Mouse (Mus musculus): ENCODE results near the gene Pnp2.
"Not testable (repeated sequence)": the region's sequence is repeated elsewhere in the genome, so short reads cannot be mapped to it uniquely, and the experiment has no call there.

The Pnp2 gene

DNA sequence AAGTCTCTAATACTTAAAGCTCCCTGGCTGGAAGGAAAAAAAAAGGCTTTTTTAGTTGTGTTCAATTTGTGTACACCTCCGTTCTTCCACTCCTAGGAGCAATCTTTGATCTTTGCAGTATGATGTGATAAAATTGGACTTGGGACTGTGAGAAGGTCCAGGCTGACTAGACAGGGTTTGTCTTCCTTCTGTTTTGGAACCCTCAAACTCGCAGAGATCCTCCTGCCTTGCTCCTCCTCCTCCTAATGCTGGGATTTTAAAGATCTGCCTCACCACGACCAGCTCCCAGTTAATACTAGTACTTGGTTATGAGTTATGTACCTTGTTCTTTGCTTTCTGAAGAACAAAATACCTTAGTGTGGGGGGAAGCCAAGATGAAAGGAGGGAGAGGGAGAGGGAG, 10.3 kb upstream of the Pnp2 start:
- in situ Hi-C loops (cut with MboI, MseI): loop anchor here in 1 of 2 experiments (25.0 kb wide), 1 partner anchor 133 kb away; the partner anchor contains the start of genes Ccnb1ip1 and Parp2

- in situ Hi-C loops (cut with MboI, MseI): no loop called here
These were observed 305 bp upstream of the Pnp2 start for GRCm38 (mm10) chr14:50955487-50955886.

DNA sequence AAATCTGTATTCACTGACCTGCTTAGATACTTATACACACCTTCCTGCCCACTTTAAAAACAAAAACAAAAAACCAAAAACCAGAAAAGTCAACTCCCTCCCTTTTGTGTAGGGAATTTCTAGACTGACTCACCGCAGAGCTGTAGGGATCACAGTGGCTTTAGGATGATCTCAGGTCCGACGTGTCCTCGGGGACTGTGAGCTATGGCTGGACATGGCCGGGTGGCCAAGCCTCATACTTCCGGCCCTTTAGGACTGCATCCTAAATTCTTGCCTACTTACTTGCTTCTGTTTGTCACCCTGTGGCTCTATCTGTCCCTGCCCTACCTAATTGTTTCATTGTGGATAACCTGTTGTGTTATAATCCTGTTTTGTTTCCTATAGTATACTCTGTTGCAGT, 932 bp downstream of the Pnp2 start:
- in situ Hi-C loops (cut with MboI, MseI): not testable (repeated sequence)

DNA sequence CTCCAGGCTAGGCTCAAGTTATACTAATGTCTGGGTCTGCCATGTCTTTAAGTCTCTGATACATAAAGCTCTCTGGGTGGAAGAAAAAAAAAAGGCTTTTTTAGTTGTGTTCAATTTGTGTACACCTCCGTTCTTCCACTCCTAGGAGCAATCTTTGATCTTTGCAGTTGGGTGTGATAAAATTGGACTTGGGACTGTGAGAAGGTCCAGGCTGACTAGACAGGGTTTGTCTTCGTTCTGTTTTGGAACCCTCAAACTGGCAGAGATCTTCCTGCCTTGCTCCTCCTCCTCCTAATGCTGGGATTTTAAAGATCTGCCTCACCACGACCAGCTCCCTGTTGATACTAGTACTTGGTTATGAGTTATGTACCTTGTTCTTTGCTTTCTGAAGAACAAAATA, 1.4 kb downstream of the Pnp2 start:
- in situ Hi-C loops (cut with MboI, MseI): not testable (repeated sequence)

GRCm38 (mm10) chr14:50958289-50958995, 2.6 kb downstream of the Pnp2 start:
- in situ Hi-C loops (cut with MboI, MseI): not testable (repeated sequence)

DNA sequence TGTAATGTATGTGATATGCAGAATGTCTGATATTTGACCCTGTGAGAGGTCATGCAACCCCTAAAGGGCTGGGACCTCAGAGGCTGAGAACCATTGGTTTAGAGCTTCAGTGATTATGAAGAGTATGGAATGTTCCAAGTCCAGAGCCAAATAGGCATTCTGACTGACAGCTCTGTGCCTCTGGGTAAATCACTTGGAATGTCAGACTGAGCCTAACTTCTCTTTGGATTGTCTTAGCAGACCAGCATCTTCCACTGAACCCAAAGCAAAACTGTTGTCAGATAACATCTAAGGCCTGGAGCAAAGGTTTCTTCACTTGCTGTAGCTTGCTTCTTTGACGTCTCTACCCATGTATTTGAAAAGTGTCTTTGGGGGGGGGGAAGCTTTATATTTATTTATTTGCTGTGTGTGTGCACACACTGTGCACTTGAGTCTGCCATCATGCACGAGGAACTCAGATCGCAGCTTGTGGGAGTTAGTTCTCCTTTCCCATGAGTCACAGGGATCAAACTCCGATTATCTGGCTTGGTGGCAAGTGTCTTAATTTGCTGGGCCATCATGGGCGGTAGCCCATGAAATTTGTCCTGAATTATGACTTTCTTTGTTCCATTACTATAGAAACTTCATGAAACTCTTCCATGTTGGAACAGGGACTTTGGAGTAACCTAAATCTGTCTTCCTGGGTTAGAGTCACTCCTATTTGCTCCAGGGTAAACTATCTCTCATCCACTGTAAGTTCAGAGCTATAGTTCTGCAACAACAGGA, 12.6 kb downstream of the Pnp2 start:
- in situ Hi-C loops (cut with MboI, MseI): no loop called here

DNA sequence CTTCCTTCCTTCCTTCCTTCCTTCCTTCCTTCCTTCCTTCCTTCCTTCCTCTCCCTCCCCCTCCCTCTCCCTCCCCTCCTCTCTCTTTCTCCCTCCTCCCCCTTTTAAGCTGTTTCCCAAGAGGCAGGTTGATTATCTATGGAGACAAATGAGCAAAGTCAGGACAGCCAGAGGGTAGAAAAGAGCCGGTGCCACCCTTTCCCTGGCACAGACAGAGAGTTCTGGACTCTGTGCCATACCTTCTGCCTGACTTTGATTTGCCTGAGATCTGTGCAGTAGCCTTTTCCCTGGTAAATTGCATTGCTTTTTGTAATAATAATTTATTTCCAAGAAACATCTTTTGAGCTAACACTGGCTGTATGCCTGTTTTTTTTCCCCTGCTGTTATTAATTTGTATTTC, 13.2 kb downstream of the Pnp2 start:
- in situ Hi-C loops (cut with MboI, MseI): no loop called here

DNA sequence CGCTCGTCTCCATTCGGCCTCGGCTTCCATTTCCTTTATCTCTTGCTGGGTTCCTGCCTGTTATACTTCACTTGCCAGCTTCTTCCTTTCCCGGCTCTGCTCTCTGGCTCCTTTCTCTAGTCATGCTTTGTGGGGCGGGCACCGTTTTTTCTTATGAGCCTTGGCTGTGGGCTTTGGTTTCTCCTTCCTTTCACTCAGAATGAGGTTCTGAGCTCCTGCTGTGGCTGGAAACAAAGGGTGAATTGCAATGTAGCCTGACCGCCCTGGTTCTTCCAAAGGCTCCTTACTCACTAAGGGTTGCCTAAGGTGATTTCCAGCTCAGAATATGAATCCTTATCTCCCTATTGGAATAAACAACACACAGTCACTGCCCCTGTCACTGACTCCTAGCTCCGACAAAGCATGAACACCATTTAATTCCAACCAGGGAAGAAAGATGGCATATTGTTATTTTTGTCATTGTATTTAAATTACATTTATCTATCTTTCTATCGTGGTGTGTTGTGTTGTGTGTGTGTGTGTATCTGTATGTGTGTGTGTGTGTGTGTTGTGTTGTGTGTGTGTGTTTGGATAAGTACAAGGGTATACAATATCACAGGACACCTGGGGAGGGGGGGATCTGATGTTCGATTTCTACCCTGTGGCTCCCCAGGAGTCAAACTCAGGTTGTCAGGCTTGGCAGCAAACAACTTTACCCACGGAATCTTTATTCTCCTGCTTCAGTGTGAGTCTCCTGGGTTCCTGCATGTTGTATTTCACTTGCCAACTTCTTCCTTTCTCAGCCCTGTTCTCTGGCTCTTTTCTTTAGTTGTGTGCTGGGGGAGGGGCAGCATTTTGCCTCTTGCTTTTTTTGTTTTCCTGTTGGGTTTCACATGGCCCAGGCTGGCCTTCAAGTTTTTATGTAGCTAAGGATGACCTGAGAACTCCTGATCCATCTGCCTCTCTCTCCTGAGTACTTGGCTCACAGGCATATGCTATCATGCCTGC, 14.1 kb downstream of the Pnp2 start:
- in situ Hi-C loops (cut with MboI, MseI): no loop called here

- in situ Hi-C loops (cut with MboI, MseI): no loop called here
These were observed 15.0 kb downstream of the Pnp2 start for GRCm38 (mm10) chr14:50970822-50971221.

- in situ Hi-C loops (cut with MboI, MseI): not testable (repeated sequence)
These were observed 17.3 kb downstream of the Pnp2 start for GRCm38 (mm10) chr14:50973054-50973453.

DNA sequence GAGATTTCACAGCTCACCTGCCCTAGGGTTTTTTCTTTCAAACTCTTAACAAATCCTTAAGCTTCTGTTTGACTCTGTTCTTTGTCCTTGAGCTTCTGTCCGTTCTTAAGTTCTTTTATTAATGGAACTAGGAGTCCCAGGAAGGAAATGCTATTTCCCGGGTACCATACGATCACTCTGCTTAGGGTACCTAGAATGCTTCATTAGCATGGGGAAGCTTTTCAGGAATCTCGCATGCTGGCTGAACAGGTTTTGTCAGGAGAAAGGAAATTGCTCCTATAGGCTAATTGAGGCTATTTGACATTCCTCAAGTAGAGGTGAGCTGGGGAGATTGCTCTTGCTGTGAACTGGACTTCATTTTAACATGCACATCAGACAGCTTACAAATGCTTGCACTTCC, 17.9 kb downstream of the Pnp2 start:
- in situ Hi-C loops (cut with MboI, MseI): no loop called here

DNA sequence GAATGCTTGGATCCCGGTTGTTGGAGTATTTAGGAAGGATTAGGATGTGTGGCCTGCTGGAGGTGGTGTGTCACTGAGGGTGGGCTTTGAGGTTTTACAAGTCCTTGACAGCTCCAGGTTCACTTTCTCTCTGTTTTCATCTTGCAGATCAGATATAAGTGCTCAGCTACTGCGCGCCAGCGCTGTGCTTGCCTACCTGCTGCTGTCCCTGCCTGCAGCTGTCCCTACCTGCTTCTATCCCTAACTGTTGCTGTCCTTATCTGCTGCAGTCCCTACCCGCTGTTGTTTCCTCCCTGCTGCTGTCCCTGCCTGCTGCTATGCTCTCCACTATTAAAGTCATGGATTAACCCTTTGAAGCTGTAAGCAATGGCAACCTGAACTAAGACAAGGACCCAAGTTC, 19.2 kb downstream of the Pnp2 start:
- in situ Hi-C loops (cut with MboI, MseI): no loop called here

DNA sequence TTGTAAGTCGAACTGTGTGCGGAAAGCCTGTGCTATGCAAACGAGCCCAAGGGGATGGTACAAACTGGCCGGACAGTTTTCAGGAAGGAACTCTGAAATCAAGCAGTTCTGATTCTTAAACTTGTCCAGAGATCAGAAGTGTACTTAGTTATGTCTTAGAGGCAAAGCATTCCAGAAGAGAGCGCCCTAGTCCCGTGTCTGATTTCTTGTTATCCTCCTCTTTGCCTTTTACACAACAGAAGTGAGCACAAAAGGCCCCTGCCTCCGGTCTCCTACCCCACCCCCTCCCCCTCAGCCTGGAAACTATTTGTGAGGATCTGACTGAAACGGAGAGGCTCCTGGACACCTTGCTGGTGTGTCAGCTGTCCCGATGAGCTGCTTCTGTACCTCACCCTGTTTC, 20.9 kb downstream of the Pnp2 start:
- in situ Hi-C loops (cut with MboI, MseI): no loop called here

GRCm38 (mm10) chr14:50978451-50978850, 22.7 kb downstream of the Pnp2 start:
- in situ Hi-C loops (cut with MboI, MseI): not testable (repeated sequence)

GRCm38 (mm10) chr14:50979631-50980030, 23.8 kb downstream of the Pnp2 start:
- in situ Hi-C loops (cut with MboI, MseI): loop anchor here in 1 of 2 experiments (10.0 kb wide), 1 partner anchor 265 kb away; no protein-coding TSS in a partner anchor

- in situ Hi-C loops (cut with MboI, MseI): loop anchor here in 1 of 2 experiments (10.0 kb wide), 1 partner anchor 264 kb away; no protein-coding TSS in a partner anchor
These were observed 25.4 kb downstream of the Pnp2 start for GRCm38 (mm10) chr14:50981207-50981606.

DNA sequence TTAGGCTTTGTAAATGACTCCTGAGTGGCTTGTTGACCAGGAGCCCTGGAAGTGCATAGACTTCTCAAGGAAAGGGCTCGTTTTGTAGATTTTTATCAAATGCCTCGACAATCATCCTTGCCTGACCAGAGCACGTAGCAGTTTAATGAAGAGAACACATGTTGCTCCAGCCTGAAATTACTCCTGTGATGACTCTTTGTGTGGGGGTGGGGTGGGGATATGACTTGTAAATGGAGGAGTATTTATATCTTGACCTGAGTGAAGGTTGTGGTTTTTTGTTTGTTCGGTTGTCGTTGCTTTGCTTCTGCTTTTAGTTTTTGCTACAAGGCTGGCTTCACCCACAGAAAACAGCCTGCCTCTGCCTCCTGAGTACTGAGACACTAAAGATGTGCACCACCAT, 26.0 kb downstream of the Pnp2 start:
- in situ Hi-C loops (cut with MboI, MseI): loop anchor here in 1 of 2 experiments (10.0 kb wide), 1 partner anchor 263 kb away; no protein-coding TSS in a partner anchor

DNA sequence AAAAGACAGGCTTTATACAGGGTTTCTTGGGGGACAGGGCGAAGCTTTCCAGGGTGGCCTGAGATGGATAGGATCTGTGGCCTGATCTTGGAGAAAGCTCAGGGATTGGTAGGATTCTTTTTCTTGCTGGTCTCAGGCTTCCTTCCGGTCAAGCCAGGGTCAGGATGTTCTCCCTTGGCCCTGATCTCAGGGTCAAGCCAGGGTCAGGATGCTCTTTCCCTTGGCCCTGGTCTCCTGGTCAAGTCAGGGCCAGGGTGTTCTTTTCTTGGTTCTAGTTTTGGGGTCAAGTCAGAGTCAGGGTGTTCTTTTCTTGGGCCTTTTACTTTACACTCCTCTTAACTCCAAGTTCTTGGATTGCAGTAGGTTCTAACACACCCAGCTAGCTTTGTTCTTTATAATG, 31.9 kb downstream of the Pnp2 start:
- in situ Hi-C loops (cut with MboI, MseI): loop anchor here (5.0 to 10.0 kb wide), 2 partner anchors 35 to 257 kb away; no protein-coding TSS in a partner anchor

- in situ Hi-C loops (cut with MboI, MseI): no loop called here
These were observed 35.2 kb downstream of the Pnp2 start for GRCm38 (mm10) chr14:50991037-50991436.

- in situ Hi-C loops (cut with MboI, MseI): no loop called here
These were observed 41.3 kb downstream of the Pnp2 start for GRCm38 (mm10) chr14:50997088-50997487.

GRCm38 (mm10) chr14:50997999-50998666, 42.3 kb downstream of the Pnp2 start:
- in situ Hi-C loops (cut with MboI, MseI): no loop called here
